Mouse (Mus musculus) liver, postnatal 0 days (tissue): ENCODE measurements at regions not wholly inside any gene's neighbourhood (a gene's known extent, or its start where the extent isn't known, plus 50 kb on each side); places are given as distances from the start of the nearest gene placed in this dataset.

Experiments
- CTCF ChIP-seq: sonication (generic); IDR thresholded peaks from 2 replicates; pipeline ENCODE4 v1.5.1; 2016; ENCODE audit warnings: antibody characterized with exemption, low read depth
- EP300 ChIP-seq: IDR thresholded peaks from 2 replicates; pipeline ENCODE4 v1.6.1; 2016; ENCODE audit warnings: antibody characterized with exemption, low read depth, mild to moderate bottlenecking

DNA sequence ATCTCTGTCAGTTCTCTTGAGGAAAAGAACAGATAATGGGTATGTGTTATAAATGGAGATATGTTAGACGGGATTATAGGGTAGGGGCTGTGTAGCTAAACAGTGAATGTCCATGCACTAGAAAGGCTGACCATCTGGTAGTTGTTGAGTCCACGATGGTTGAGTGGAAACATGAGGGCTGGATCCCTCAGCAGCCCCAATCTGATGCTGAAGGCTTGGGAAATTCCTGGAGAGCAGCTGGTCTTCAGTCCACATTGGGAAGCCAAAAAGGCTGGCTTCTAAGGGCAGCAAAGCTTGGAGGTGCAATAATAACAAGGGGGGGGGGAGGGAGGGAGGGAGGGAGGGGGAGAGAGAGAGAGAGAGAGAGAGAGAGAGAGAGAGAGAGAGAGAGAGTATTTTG lies 97.3 kb upstream of the Tgfbr2 start:
- TF ChIP-seq CTCF (no peak), EP300 (no peak)
